Mouse (Mus musculus): ENCODE data around the gene Gde1. TPM values are rescaled to one million over a fixed set of nuclear protein-coding genes. Genes with fewer than 3 reads are reported as not detected.

The Gde1 gene
- total and polyA plus RNA-seq, 3 experiments, result 109 to 211 (median 113) TPM

DNA sequence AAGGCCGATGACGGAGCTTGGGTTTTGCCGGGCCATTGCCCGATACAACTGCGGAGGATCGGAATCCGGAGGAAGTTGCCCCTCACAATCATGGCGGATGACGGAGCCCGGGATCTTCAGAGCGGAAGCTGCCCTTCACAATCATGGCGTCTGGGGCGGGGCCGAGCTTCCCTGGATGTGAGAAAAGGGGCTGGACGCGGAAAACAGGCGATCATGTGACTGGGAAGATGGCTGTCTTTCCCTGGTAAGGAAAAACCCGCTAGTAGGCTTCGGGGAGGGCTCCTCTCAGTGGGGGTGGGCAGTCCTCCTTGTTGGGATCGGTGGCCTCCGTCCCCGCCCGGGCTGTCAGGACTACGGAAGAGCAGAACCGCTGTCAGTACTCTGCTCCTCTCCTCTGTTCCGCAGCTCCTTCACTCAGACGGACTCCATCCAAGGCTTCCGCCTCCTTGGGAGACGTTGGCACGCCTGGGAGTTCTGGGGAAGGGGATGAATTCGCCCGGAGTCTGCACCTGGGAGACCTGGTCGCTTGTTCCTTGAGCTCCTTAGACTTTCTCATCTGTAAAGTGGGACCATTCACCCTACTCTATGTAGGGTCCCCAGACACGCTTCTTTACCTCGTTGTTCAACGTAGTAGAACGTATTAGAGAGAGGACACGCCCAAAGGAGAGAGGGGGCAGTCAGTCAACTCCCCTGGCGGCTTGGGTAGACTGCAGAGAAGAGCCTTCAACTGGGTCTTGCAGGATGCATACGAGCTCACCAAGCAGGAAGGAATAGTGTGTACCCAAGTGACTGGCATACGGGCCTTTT, 35.2 kb upstream of the Gde1 start (continued):
- TF ChIP-seq NELFE (IDR thresholded peaks at IDR 0.05; ENCODE audit: low read depth, low read length) (peak; percentile 47), ETS1 (conservative IDR thresholded peaks at IDR 0.05; ENCODE audit: low read depth, low read length) (no peak), USF2 (conservative IDR thresholded peaks at IDR 0.05; ENCODE audit: low read depth, low read length) (peak; percentile 80), TCF12 (IDR thresholded peaks at IDR 0.05; ENCODE audit: low read depth, low read length) (0 out of 2 replicates have a peak, but pooled peaks have one; percentile 38)

- H3K4me3 ChIP-seq (replicated peaks in 1 of 3; ENCODE audit: low read depth in 2 of 3, low read length in 2 of 3, poor library complexity in 1 of 3), result peak within 1 kb of the TSS; percentile 73 to 79 (median 75)
- peaks cover 11 to 28% of the 10 kb centered on the region in 2 experiments for H3K36me3 ChIP-seq (replicated peaks in 1 of 2; ENCODE audit: control insufficient read depth in 1 of 2, insufficient read depth in 1 of 2, low read length in 1 of 2)
- no peaks in the 10 kb centered on the region for H3K27me3 ChIP-seq (replicated peaks)
- dilution Hi-C loops (cut with MboI; ENCODE audit: extremely low pct_ligation_motif_present, extremely low pct_unique_long_range_greater_than_20kb, low sequenced_read_pairs) (no loop called here), in situ Hi-C loops (cut with MboI; ENCODE audit: low pct_ligation_motif_present, low pct_unique_long_range_greater_than_20kb, low sequenced_read_pairs) (no loop called here)
- H3K27ac ChIP-seq (ENCODE audit: insufficient read depth, low read depth), result peak within 1 kb of the TSS; percentile 51
- H3K9ac ChIP-seq (ENCODE audit: insufficient read depth, low read depth), result peak within 1 kb of the TSS; percentile 80
- peak; percentile 49; the same call in 1 of the 2 replicates for TF ChIP-seq IRF4 (IDR thresholded peaks at IDR 0.05; ENCODE audit: low read depth, low read length)
- TF ChIP-seq POLR2AphosphoS2 (IDR thresholded peaks at IDR 0.05; ENCODE audit: low read depth, low read length), result no peak
- no peak for TF ChIP-seq TBP (conservative IDR thresholded peaks at IDR 0.05; ENCODE audit: low read depth, low read length)
- peak; percentile 49 for TF ChIP-seq SMC3 (IDR thresholded peaks at IDR 0.05; ENCODE audit: low read depth, low read length)
- TF ChIP-seq USF2 (conservative IDR thresholded peaks at IDR 0.05; ENCODE audit: low read depth, low read length), result no peak
- TF ChIP-seq MYC (IDR thresholded peaks at IDR 0.05; ENCODE audit: low read depth, low read length), result peak; percentile 10; the same call in 1 of the 2 replicates
- TF ChIP-seq NELFE (IDR thresholded peaks at IDR 0.05; ENCODE audit: low read depth, low read length), result no peak
- TF ChIP-seq ETS1 (conservative IDR thresholded peaks at IDR 0.05; ENCODE audit: low read depth, low read length), result 0 out of 2 replicates have a peak, but pooled peaks have one; percentile 9
- TF ChIP-seq SIN3A (IDR thresholded peaks at IDR 0.05; ENCODE audit: low read length), result 0 out of 2 replicates have a peak, but pooled peaks have one; percentile 8
- TF ChIP-seq CTCF (conservative IDR thresholded peaks at IDR 0.05 in 1 of 2, IDR thresholded peaks at IDR 0.05 in 1 of 2; ENCODE audit: low read depth in 2 of 2, low read length in 2 of 2), result peak; percentile 50 to 85; a peak in 3 of 4 replicates
- TF ChIP-seq MXI1 (IDR thresholded peaks at IDR 0.05; ENCODE audit: low read depth, low read length), result peak; percentile 54; the same call in 1 of the 2 replicates
- TF ChIP-seq MAZ (IDR thresholded peaks at IDR 0.05; ENCODE audit: low read depth, low read length), result peak; percentile 68; the same call in 1 of the 2 replicates
- TF ChIP-seq ZMIZ1 (IDR thresholded peaks at IDR 0.05; ENCODE audit: low read depth, low read length), result no peak
- 0 out of 2 replicates have a peak, but pooled peaks have one; percentile 23 for TF ChIP-seq KAT2A (IDR thresholded peaks at IDR 0.05; ENCODE audit: insufficient replicate concordance, low read length)
- TF ChIP-seq MAX (IDR thresholded peaks at IDR 0.05; ENCODE audit: low read length), result peak; percentile 38
- no peak for TF ChIP-seq ZC3H11A (IDR thresholded peaks at IDR 0.05; ENCODE audit: low read depth, low read length)
- peak; percentile 57 for TF ChIP-seq RAD21 (IDR thresholded peaks at IDR 0.05; ENCODE audit: low read depth, low read length)
- TF ChIP-seq CHD2 (IDR thresholded peaks at IDR 0.05; ENCODE audit: low read length), result no peak
- H3K79me2 ChIP-seq (replicated peaks; ENCODE audit: control insufficient read depth, extremely low read depth, insufficient read depth, poor library complexity, severe bottlenecking), result no peaks in the 10 kb centered on the region; the same call in 1 of the 2 replicates
- no peaks in the 10 kb centered on the region for H3K9me3 ChIP-seq (replicated peaks; ENCODE audit: low read length)
- H3K4me2 ChIP-seq (ENCODE audit: insufficient read depth, low read depth, poor library complexity, severe bottlenecking), result peak within 1 kb of the TSS; percentile 79
- peaks cover 3 to 8% of the 10 kb centered on the region in 2 experiments; a peak in 3 of 4 replicates for H3K4me1 ChIP-seq (ENCODE audit: control insufficient read depth in 1 of 2, insufficient read depth in 2 of 2)
- DNase-seq (ENCODE audit: extremely low read depth), result peak; percentile 86
Measured at GRCm38 (mm10) chr7:118739975-118740531, 34.5 kb upstream of the Gde1 start, which contains the start of gene Vps35l. Gene Vps35l (plus strand): TSS chr7:118740226.

Measured in CH12.LX (cell line).